Mouse (Mus musculus): ENCODE measurements at regions not wholly inside any gene's neighbourhood (a gene's known extent, or its start where the extent isn't known, plus 50 kb on each side); places are given as distances from the start of the nearest gene placed in this dataset.

- no peaks in the 10 kb centered on the region for H3K79me2 ChIP-seq (ENCODE audit: control insufficient read depth, insufficient read depth)
- no peak overlapping the region for H3K4me2 ChIP-seq (ENCODE audit: low read depth)
- H3ac ChIP-seq (ENCODE audit: control insufficient read depth, insufficient read length): no peak overlapping the region
- H3K27me3 ChIP-seq (ENCODE audit: control insufficient read depth, insufficient read depth, insufficient read length): no peaks in the 10 kb centered on the region
- no peaks in the 10 kb centered on the region for H3K36me3 ChIP-seq (ENCODE audit: control insufficient read depth, insufficient read depth)
- H3K4me3 ChIP-seq: no peak overlapping the region
- no peak for TF ChIP-seq POLR2AphosphoS2 (IDR thresholded peaks at IDR 0.05; ENCODE audit: insufficient read length, low read depth)
- no peak for TF ChIP-seq CEBPB (IDR thresholded peaks at IDR 0.05; ENCODE audit: insufficient read depth, poor library complexity, severe bottlenecking)
- no peak for TF ChIP-seq MAX (IDR thresholded peaks at IDR 0.05; ENCODE audit: low read depth)
- no peak for TF ChIP-seq SRF (IDR thresholded peaks at IDR 0.05; ENCODE audit: control insufficient read depth, insufficient read length, low read depth)
- no peak for TF ChIP-seq REST (IDR thresholded peaks at IDR 0.05; ENCODE audit: insufficient read depth, insufficient read length)
- TF ChIP-seq MYOG (IDR thresholded peaks at IDR 0.05; ENCODE audit: control insufficient read depth in 1 of 3, insufficient read depth in 1 of 3, insufficient read length in 2 of 3, low read depth in 2 of 3): no peak
- no peak for TF ChIP-seq E2F4 (IDR thresholded peaks at IDR 0.05; ENCODE audit: insufficient read depth)
- TF ChIP-seq MYOD1 (IDR thresholded peaks at IDR 0.05; ENCODE audit: control insufficient read depth in 1 of 3, insufficient read length in 2 of 3, low read depth in 2 of 3): no peak
- TF ChIP-seq POLR2A (IDR thresholded peaks at IDR 0.05; ENCODE audit: insufficient read length, low read depth): no peak
- no peak for TF ChIP-seq TCF12 (IDR thresholded peaks at IDR 0.05; ENCODE audit: insufficient read depth, poor library complexity, severe bottlenecking)
- TF ChIP-seq TCF3 (IDR thresholded peaks at IDR 0.05; ENCODE audit: insufficient read length, low read depth): no peak
- no peak for TF ChIP-seq USF1 (IDR thresholded peaks at IDR 0.05; ENCODE audit: low read depth)
Measured at GRCm38 (mm10) chr19:30306379-30306778, 73.6 kb downstream of the Mbl2 start.

GRCm38 (mm10) chr19:30306919-30307318 lies 74.2 kb downstream of the Mbl2 start:
- no peak overlapping the region for H3K4me2 ChIP-seq (ENCODE audit: low read depth)
- no peaks in the 10 kb centered on the region for H3K79me2 ChIP-seq (ENCODE audit: control insufficient read depth, insufficient read depth)
- no peaks in the 10 kb centered on the region for H3K36me3 ChIP-seq (ENCODE audit: control insufficient read depth, insufficient read depth)
- no peak overlapping the region for H3ac ChIP-seq (ENCODE audit: control insufficient read depth, insufficient read length)
- TF ChIP-seq CEBPB (IDR thresholded peaks at IDR 0.05; ENCODE audit: insufficient read depth, poor library complexity, severe bottlenecking) (no peak), POLR2AphosphoS2 (IDR thresholded peaks at IDR 0.05; ENCODE audit: insufficient read length, low read depth) (no peak), POLR2A (IDR thresholded peaks at IDR 0.05; ENCODE audit: insufficient read length, low read depth) (no peak), SRF (IDR thresholded peaks at IDR 0.05; ENCODE audit: control insufficient read depth, insufficient read length, low read depth) (no peak), MYOD1 (IDR thresholded peaks at IDR 0.05; ENCODE audit: control insufficient read depth in 1 of 3, insufficient read length in 2 of 3, low read depth in 2 of 3) (no peak), USF1 (IDR thresholded peaks at IDR 0.05; ENCODE audit: low read depth) (no peak), MYOG (IDR thresholded peaks at IDR 0.05; ENCODE audit: control insufficient read depth in 1 of 3, insufficient read depth in 1 of 3, insufficient read length in 2 of 3, low read depth in 2 of 3) (no peak), E2F4 (IDR thresholded peaks at IDR 0.05; ENCODE audit: insufficient read depth) (no peak), TCF12 (IDR thresholded peaks at IDR 0.05; ENCODE audit: insufficient read depth, poor library complexity, severe bottlenecking) (no peak), MAX (IDR thresholded peaks at IDR 0.05; ENCODE audit: low read depth) (no peak), REST (IDR thresholded peaks at IDR 0.05; ENCODE audit: insufficient read depth, insufficient read length) (no peak), TCF3 (IDR thresholded peaks at IDR 0.05; ENCODE audit: insufficient read length, low read depth) (no peak)
- H3K4me3 ChIP-seq: no peak overlapping the region
- no peaks in the 10 kb centered on the region for H3K27me3 ChIP-seq (ENCODE audit: control insufficient read depth, insufficient read depth, insufficient read length)

- TF ChIP-seq SRF (IDR thresholded peaks at IDR 0.05; ENCODE audit: control insufficient read depth, insufficient read length, low read depth): no peak
- no peak for TF ChIP-seq MAX (IDR thresholded peaks at IDR 0.05; ENCODE audit: low read depth)
- TF ChIP-seq REST (IDR thresholded peaks at IDR 0.05; ENCODE audit: insufficient read depth, insufficient read length): no peak
- no peak for TF ChIP-seq POLR2AphosphoS2 (IDR thresholded peaks at IDR 0.05; ENCODE audit: insufficient read length, low read depth)
- no peak for TF ChIP-seq TCF12 (IDR thresholded peaks at IDR 0.05; ENCODE audit: insufficient read depth, poor library complexity, severe bottlenecking)
- TF ChIP-seq TCF3 (IDR thresholded peaks at IDR 0.05; ENCODE audit: insufficient read length, low read depth): no peak
- no peak for TF ChIP-seq E2F4 (IDR thresholded peaks at IDR 0.05; ENCODE audit: insufficient read depth)
Measured at GRCm38 (mm10) chr19:30317314-30317713, 84.6 kb downstream of the Mbl2 start.

GRCm38 (mm10) chr19:30327693-30328092 lies 95.0 kb downstream of the Mbl2 start:
- no peak overlapping the region for H3ac ChIP-seq (ENCODE audit: control insufficient read depth, insufficient read length)
- no peaks in the 10 kb centered on the region for H3K27me3 ChIP-seq (ENCODE audit: control insufficient read depth, insufficient read depth, insufficient read length)
- no peak for TF ChIP-seq TCF3 (IDR thresholded peaks at IDR 0.05; ENCODE audit: insufficient read length, low read depth)
- no peak overlapping the region for H3K4me2 ChIP-seq (ENCODE audit: low read depth)
- H3K36me3 ChIP-seq (ENCODE audit: control insufficient read depth, insufficient read depth): no peaks in the 10 kb centered on the region
- no peak overlapping the region for H3K4me3 ChIP-seq
- H3K79me2 ChIP-seq (ENCODE audit: control insufficient read depth, insufficient read depth): no peaks in the 10 kb centered on the region

More at GRCm38 (mm10) chr19:30317314-30317713, 84.6 kb downstream of the Mbl2 start:
- Histone ChIP-seq H3ac (ENCODE audit: control insufficient read depth, insufficient read length) (no peak overlapping the region), H3K79me2 (ENCODE audit: control insufficient read depth, insufficient read depth) (no peaks in the 10 kb centered on the region), H3K27me3 (ENCODE audit: control insufficient read depth, insufficient read depth, insufficient read length) (no peaks in the 10 kb centered on the region), H3K36me3 (ENCODE audit: control insufficient read depth, insufficient read depth) (no peaks in the 10 kb centered on the region), H3K4me3 (no peak overlapping the region), H3K4me2 (ENCODE audit: low read depth) (peak overlapping the region; percentile 55)

GRCm38 (mm10) chr19:30328886-30329285 lies 96.1 kb downstream of the Mbl2 start:
- H3K4me3 ChIP-seq: no peak overlapping the region

More at GRCm38 (mm10) chr19:30328886-30329285, 96.1 kb downstream of the Mbl2 start:
- Histone ChIP-seq H3K4me2 (ENCODE audit: low read depth) (no peak overlapping the region), H3K79me2 (ENCODE audit: control insufficient read depth, insufficient read depth) (no peaks in the 10 kb centered on the region), H3K36me3 (ENCODE audit: control insufficient read depth, insufficient read depth) (no peaks in the 10 kb centered on the region), H3K27me3 (ENCODE audit: control insufficient read depth, insufficient read depth, insufficient read length) (no peaks in the 10 kb centered on the region), H3ac (ENCODE audit: control insufficient read depth, insufficient read length) (no peak overlapping the region)
- TF ChIP-seq TCF12 (IDR thresholded peaks at IDR 0.05; ENCODE audit: insufficient read depth, poor library complexity, severe bottlenecking) (no peak), CEBPB (IDR thresholded peaks at IDR 0.05; ENCODE audit: insufficient read depth, poor library complexity, severe bottlenecking) (peak; percentile 79)
